Mouse (Mus musculus): ENCODE results near the gene Ubb. TPM values are rescaled to one million over a fixed set of nuclear protein-coding genes. Genes with fewer than 3 reads are reported as not detected.

Ubb gene
- polyA plus RNA-seq, 1 experiment from 2014 or later: 2,701 TPM

- Histone ChIP-seq H3K4me3 (no peak overlapping the region), H3K36me3 (peaks cover 4% of the 10 kb centered on the region; the same call in 1 of the 2 replicates), H3K27ac (replicated peaks) (no peak overlapping the region), H3K9ac (no peak overlapping the region), H3K9me3 (no peaks in the 10 kb centered on the region), H3K27me3 (replicated peaks) (no peaks in the 10 kb centered on the region), H3K4me1 (peaks cover 23% of the 10 kb centered on the region), H3K4me2 (no peak overlapping the region)
- no peak for ATAC-seq (ENCODE audit: extremely low read depth, insufficient number of reproducible peaks, low FRiP score, low TSS enrichment)
- 81% methylated on average over 5 of the region's 5 CpGs for WGBS
These were observed 36.1 kb downstream of the Ubb start for GRCm38 (mm10) chr11:62587034-62587433.

- H3K4me2 ChIP-seq: no peak overlapping the region
- no peaks in the 10 kb centered on the region for H3K27me3 ChIP-seq (replicated peaks)
- H3K9ac ChIP-seq: no peak overlapping the region
- no peak overlapping the region for H3K4me3 ChIP-seq
- H3K9me3 ChIP-seq: no peaks in the 10 kb centered on the region
- ATAC-seq (ENCODE audit: extremely low read depth, insufficient number of reproducible peaks, low FRiP score, low TSS enrichment): no peak
- H3K36me3 ChIP-seq: peaks cover 4% of the 10 kb centered on the region; the same call in 1 of the 2 replicates
- no peak overlapping the region for H3K27ac ChIP-seq (replicated peaks)
- WGBS: 79% methylated on average over 10 of the region's 10 CpGs
- peaks cover 21% of the 10 kb centered on the region for H3K4me1 ChIP-seq
These were observed 38.4 kb downstream of the Ubb start for GRCm38 (mm10) chr11:62589391-62589790.

GRCm38 (mm10) chr11:62591026-62591425 lies 40.1 kb downstream of the Ubb start:
- H3K9me3 ChIP-seq: no peaks in the 10 kb centered on the region

GRCm38 (mm10) chr11:62591904-62592575 lies 41.1 kb downstream of the Ubb start:
- no peak overlapping the region for H3K9ac ChIP-seq
- no peaks in the 10 kb centered on the region for H3K27me3 ChIP-seq (replicated peaks)
- no peak overlapping the region for H3K4me3 ChIP-seq
- WGBS: 45% methylated on average over 8 of the region's 8 CpGs
- H3K27ac ChIP-seq (replicated peaks): peak overlapping the region; percentile 10; the same call in 1 of the 2 replicates
- no peaks in the 10 kb centered on the region for H3K9me3 ChIP-seq
- peaks cover 21% of the 10 kb centered on the region for H3K4me1 ChIP-seq
- ATAC-seq (ENCODE audit: extremely low read depth, insufficient number of reproducible peaks, low FRiP score, low TSS enrichment): 0 out of 2 replicates have a peak, but pooled peaks have one; percentile 35
- H3K4me2 ChIP-seq: no peak overlapping the region
- H3K36me3 ChIP-seq: peaks cover 4% of the 10 kb centered on the region; the same call in 1 of the 2 replicates

More at GRCm38 (mm10) chr11:62591026-62591425, 40.1 kb downstream of the Ubb start:
- H3K27me3 ChIP-seq (replicated peaks): no peaks in the 10 kb centered on the region
- no peak overlapping the region for H3K4me2 ChIP-seq
- no peak overlapping the region for H3K4me3 ChIP-seq
- H3K4me1 ChIP-seq: peaks cover 21% of the 10 kb centered on the region
- 85% methylated on average over 2 of the region's 2 CpGs for WGBS
- no peak overlapping the region for H3K27ac ChIP-seq (replicated peaks)
- ATAC-seq (ENCODE audit: extremely low read depth, insufficient number of reproducible peaks, low FRiP score, low TSS enrichment): no peak
- peaks cover 4% of the 10 kb centered on the region; the same call in 1 of the 2 replicates for H3K36me3 ChIP-seq
- H3K9ac ChIP-seq: no peak overlapping the region

- H3K36me3 ChIP-seq: peaks cover 2% of the 10 kb centered on the region
- no peaks in the 10 kb centered on the region for H3K9me3 ChIP-seq
- no peak overlapping the region for H3K27ac ChIP-seq (replicated peaks)
- no peaks in the 10 kb centered on the region for H3K27me3 ChIP-seq (replicated peaks)
- no peak overlapping the region for H3K4me3 ChIP-seq
- H3K9ac ChIP-seq: peak overlapping the region; percentile 34; the same call in 1 of the 2 replicates
- no peak overlapping the region for H3K4me2 ChIP-seq
- ATAC-seq (ENCODE audit: extremely low read depth, insufficient number of reproducible peaks, low FRiP score, low TSS enrichment): no peak
- 52% methylated on average over 4 of the region's 4 CpGs for WGBS
- H3K4me1 ChIP-seq: peaks cover 16% of the 10 kb centered on the region
These were observed 47.6 kb downstream of the Ubb start for GRCm38 (mm10) chr11:62598571-62598970.

- peak overlapping the region; percentile 78 for H3K4me3 ChIP-seq
- peaks cover 46% of the 10 kb centered on the region for H3K4me1 ChIP-seq
- H3K36me3 ChIP-seq: peaks cover 36% of the 10 kb centered on the region
- peak overlapping the region; percentile 97 for H3K9ac ChIP-seq
- 15% methylated on average over 17 of the region's 17 CpGs for WGBS
- ATAC-seq (ENCODE audit: extremely low read depth, insufficient number of reproducible peaks, low FRiP score, low TSS enrichment): no peak
- peak overlapping the region; percentile 92 for H3K27ac ChIP-seq (replicated peaks)
- no peaks in the 10 kb centered on the region for H3K27me3 ChIP-seq (replicated peaks)
- H3K4me2 ChIP-seq: peak overlapping the region; percentile 77
- no peaks in the 10 kb centered on the region for H3K9me3 ChIP-seq
These were observed 51.0 kb downstream of the Ubb start for GRCm38 (mm10) chr11:62601732-62602618.

Other genes starting within 250 kb of the Ubb start
- 8.5 TPM in 2 replicates for gene Pigl, start 92.7 kb upstream of the Ubb start, polyA plus RNA-seq (2015; fragmentation: Nextera tagmentation; extraction: Ambion mirVana)
- gene Ncor1, start 92.6 kb upstream of the Ubb start, polyA plus RNA-seq (2015; fragmentation: Nextera tagmentation; extraction: Ambion mirVana): 101 and 107 TPM in 2 replicates
- gene Cenpv, start 11.9 kb upstream of the Ubb start, polyA plus RNA-seq (2015; fragmentation: Nextera tagmentation; extraction: Ambion mirVana): 16.4 and 16.7 TPM in 2 replicates
- 3.4 and 4.7 TPM in 2 replicates for gene Trpv2, start 23.3 kb downstream of the Ubb start, polyA plus RNA-seq (2015; fragmentation: Nextera tagmentation; extraction: Ambion mirVana)
- gene Lrrc75a, start 97.4 kb downstream of the Ubb start, polyA plus RNA-seq (2015; fragmentation: Nextera tagmentation; extraction: Ambion mirVana): 14.3 and 17.0 TPM in 2 replicates
- gene Mmgt2, start 97.5 kb downstream of the Ubb start, polyA plus RNA-seq (2015; fragmentation: Nextera tagmentation; extraction: Ambion mirVana): 42.8 and 53.9 TPM in 2 replicates
- 3.6 and 3.8 TPM in 2 replicates for gene Zfp287, start 180.7 kb downstream of the Ubb start, polyA plus RNA-seq (2015; fragmentation: Nextera tagmentation; extraction: Ambion mirVana)
- not detected in 2 replicates for gene Gm10428, start 201.9 kb downstream of the Ubb start, polyA plus RNA-seq (2015; fragmentation: Nextera tagmentation; extraction: Ambion mirVana)
- 9.9 and 10.2 TPM in 2 replicates for gene Zfp286, start 238.3 kb downstream of the Ubb start, polyA plus RNA-seq (2015; fragmentation: Nextera tagmentation; extraction: Ambion mirVana)

Measured in heart, embryonic 13.5 days (tissue).